Mouse (Mus musculus) heart, postnatal 0 days (tissue): ENCODE data around the gene Plce1.

Source experiments
- CTCF ChIP-seq: IDR thresholded peaks from 2 replicates; pipeline ENCODE4 v1.5.1; 2016; ENCODE audit warnings: antibody characterized with exemption, control low read depth, low read depth
- EP300 ChIP-seq: IDR thresholded peaks from 2 replicates; pipeline ENCODE4 v1.6.1; 2016; ENCODE audit warnings: antibody characterized with exemption, low read depth

DNA sequence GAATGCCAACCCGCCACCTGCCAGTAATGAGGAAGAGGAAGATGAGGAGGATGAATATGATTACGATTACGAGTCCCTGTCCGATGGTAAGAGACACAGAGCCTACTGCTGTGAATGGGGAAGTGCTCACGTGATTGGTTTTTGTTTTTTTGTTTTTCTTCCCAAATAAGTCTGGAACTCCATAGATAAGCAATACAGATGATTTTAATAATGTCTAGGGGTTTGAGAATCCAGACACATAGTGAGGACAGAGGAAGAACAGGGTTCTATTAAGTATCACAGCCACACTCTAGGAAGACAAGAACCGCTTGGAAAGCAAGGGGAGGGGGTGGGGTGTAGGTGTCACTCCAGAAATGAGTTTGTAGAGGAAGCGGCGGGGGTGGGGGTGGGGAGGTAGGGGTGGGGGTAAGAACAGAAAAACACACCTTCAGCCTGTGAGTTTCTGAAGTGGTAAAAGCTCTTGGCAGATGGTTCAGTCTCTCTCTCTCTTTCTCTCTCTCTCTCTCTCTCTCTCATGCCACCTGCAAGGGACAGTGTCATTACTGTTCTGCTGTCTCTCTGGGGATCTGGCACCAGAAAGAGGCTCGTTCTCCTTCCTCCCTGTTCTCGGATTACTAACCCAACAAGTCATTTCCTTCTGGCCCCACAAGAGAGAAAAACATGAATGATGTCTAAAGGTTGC lies 265.0 kb downstream of the Plce1 start:
- no peak for TF ChIP-seq CTCF
- TF ChIP-seq EP300: no peak
